15 mouse cellular contexts compared by ENCODE assay signal in the genomic region with DNA sequence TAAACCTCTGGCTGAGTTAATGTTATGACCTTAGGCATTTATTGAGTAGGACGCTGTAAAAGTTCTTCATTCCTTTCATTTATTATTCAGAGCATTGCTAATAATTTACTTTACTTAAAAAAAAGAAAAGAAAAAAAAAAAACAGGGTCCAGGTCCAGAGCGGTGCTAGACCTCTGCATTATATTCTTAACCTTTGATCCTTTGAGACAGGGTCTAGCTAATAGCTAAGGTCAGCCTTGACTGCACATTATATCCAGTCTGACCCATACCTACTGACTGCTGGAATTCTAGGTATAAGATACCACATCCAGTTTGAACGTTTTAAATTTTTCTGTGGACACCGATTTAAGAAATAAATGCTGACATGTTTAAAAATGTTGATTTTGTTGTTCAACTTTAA.
"Had no signal": no experiment of that assay in that cellular context is flagged by ENCODE, and none has a peak within 500 bp of the region (broad histone marks: within the 10 kb centered on the region; RNA-seq: fewer than 3 reads in every experiment).

No protein-coding gene starts in this region.

- DNase-seq: retina, postnatal 1 day; right cerebral cortex, adult 18-20 months; right cerebral cortex, postnatal 14 days; right cerebral cortex, postnatal 25 days; right cerebral cortex, postnatal 4 days; spleen, adult 18-20 months; thymus, adult 18-20 months; thymus, adult 2 months; thymus, postnatal 14 days; thymus, postnatal 25 days; thymus, postnatal 36 days; thymus, postnatal 4 days had no signal

- H3K4me2 ChIP-seq: neural tube, embryonic 15.5 days; stomach, embryonic 15.5 days had no signal

- H3K9ac ChIP-seq: neural tube, embryonic 15.5 days; stomach, embryonic 15.5 days had no signal

- H3K36me3 ChIP-seq: neural tube, embryonic 15.5 days; stomach, embryonic 15.5 days had no signal

- H3K9me3 ChIP-seq: neural tube, embryonic 15.5 days; stomach, embryonic 15.5 days had no signal

- H3K4me3 ChIP-seq: neural tube, embryonic 15.5 days; stomach, embryonic 15.5 days had no signal

- H3K27ac ChIP-seq: neural tube, embryonic 15.5 days; stomach, embryonic 15.5 days; stomach, postnatal 0 days had no signal

- H3K27me3 ChIP-seq: neural tube, embryonic 15.5 days; stomach, embryonic 15.5 days had no signal
